Mouse (Mus musculus) embryo, embryonic 10.5 days (tissue): Measurements from ENCODE around the gene Zbtb16.

Source experiments
- DNase-seq: peaks from one replicate; pipeline ENCODE4 v3.0.0-alpha.2; 2015; ENCODE audit warnings: low spot score

Zbtb16 gene

GRCm38 (mm10) chr9:48767666-48768432 is 68.2 kb downstream of the Zbtb16 start:
- DNase-seq: no peak

GRCm38 (mm10) chr9:48765927-48766326 is 70.1 kb downstream of the Zbtb16 start:
- no peak for DNase-seq

- no peak for DNase-seq
Measured at GRCm38 (mm10) chr9:48764311-48764710, 71.7 kb downstream of the Zbtb16 start.

GRCm38 (mm10) chr9:48761732-48762637 is 74.0 kb downstream of the Zbtb16 start:
- DNase-seq: no peak

GRCm38 (mm10) chr9:48761175-48761556 is 74.9 kb downstream of the Zbtb16 start:
- no peak for DNase-seq

GRCm38 (mm10) chr9:48760449-48761174 is 75.4 kb downstream of the Zbtb16 start:
- DNase-seq: no peak

GRCm38 (mm10) chr9:48759098-48759497 is 76.9 kb downstream of the Zbtb16 start:
- DNase-seq: no peak

GRCm38 (mm10) chr9:48757650-48758580 is 78.1 kb downstream of the Zbtb16 start:
- DNase-seq: peak; percentile 44

GRCm38 (mm10) chr9:48756261-48756812 is 79.7 kb downstream of the Zbtb16 start:
- DNase-seq: peak; percentile 46

GRCm38 (mm10) chr9:48755438-48756070 is 80.5 kb downstream of the Zbtb16 start:
- peak; percentile 67 for DNase-seq

GRCm38 (mm10) chr9:48754418-48754817 is 81.6 kb downstream of the Zbtb16 start:
- no peak for DNase-seq

- no peak for DNase-seq
Measured at GRCm38 (mm10) chr9:48753881-48754280, 82.1 kb downstream of the Zbtb16 start.

GRCm38 (mm10) chr9:48751900-48752299 is 84.1 kb downstream of the Zbtb16 start:
- no peak for DNase-seq

- DNase-seq: no peak
Measured at GRCm38 (mm10) chr9:48749666-48750065, 86.4 kb downstream of the Zbtb16 start.

GRCm38 (mm10) chr9:48749168-48749567 is 86.9 kb downstream of the Zbtb16 start:
- DNase-seq: no peak

GRCm38 (mm10) chr9:48748761-48749160 is 87.3 kb downstream of the Zbtb16 start:
- no peak for DNase-seq

- no peak for DNase-seq
Measured at GRCm38 (mm10) chr9:48748216-48748615, 87.8 kb downstream of the Zbtb16 start.

GRCm38 (mm10) chr9:48746506-48746905 is 89.5 kb downstream of the Zbtb16 start:
- DNase-seq: no peak

GRCm38 (mm10) chr9:48745347-48746119 is 90.5 kb downstream of the Zbtb16 start:
- DNase-seq: no peak

GRCm38 (mm10) chr9:48744916-48745315 is 91.1 kb downstream of the Zbtb16 start:
- DNase-seq: no peak
